Mouse (Mus musculus): ENCODE results near the gene Gja3.

Gja3 gene

DNA sequence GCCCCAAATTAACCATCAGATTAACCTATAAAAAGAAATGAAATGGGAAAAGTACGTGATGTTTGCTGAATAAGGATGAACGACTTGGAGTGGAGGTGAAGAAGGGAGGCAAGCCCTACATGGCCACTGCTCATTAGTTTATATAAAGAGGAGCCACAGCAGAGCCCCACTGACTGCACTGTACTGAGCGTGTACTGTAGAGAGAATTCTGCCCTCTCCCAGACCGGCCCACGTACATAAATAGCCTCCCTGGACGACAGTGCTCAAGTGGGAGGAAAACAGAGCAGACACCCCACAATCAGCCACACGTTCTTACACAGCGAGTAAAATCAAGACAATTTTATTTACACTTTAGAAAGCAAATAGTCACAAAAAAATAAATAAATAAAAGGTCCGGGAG lies 23.8 kb downstream of the Gja3 start:
- DNase-seq (ENCODE audit: low read depth, low spot score): no peak

- no peak for DNase-seq (ENCODE audit: low read depth, low spot score)
Observed at GRCm38 (mm10) chr14:57032850-57033249, 25.1 kb downstream of the Gja3 start.

DNA sequence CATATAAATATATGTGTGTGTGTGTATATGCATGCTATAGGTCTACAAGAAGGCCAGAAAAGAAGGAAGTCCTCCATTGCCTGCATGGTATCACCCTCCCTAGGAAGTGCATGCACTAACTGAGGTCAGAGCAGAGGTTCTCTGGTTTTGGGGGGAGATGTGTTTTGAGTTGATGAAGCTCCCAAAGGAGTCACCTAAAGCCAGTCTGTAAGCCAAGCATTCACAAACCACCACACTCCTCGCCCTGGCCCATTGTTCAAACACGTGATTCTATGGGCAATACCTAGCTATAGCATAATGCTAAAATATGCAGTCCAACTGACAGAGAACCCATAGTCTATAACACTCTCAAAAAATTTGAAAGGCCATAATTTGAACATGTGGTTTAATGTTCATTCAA lies 39.5 kb downstream of the Gja3 start:
- no peak for DNase-seq (ENCODE audit: low read depth, low spot score)

GRCm38 (mm10) chr14:57016806-57017205 lies 41.1 kb downstream of the Gja3 start:
- peak; percentile 71 for DNase-seq (ENCODE audit: low read depth, low spot score)

GRCm38 (mm10) chr14:56988621-56989020 lies 69.3 kb downstream of the Gja3 start:
- no peak for DNase-seq (ENCODE audit: low read depth, low spot score)
